Mouse (Mus musculus) CH12.LX (cell line): ENCODE data around the gene Hax1.

Experiments
- CTCF ChIP-seq, 2 experiments: IDR thresholded peaks in 1 of 2; conservative IDR thresholded peaks in 1 of 2; 2 replicates each; pipeline ENCODE4 v1.5.1; 2011 to 2012; ENCODE audit warnings: low read depth in 2 of 2, low read length in 2 of 2, improper control_type of control experiment in 1 of 2, inconsistent platforms in 1 of 2, mild to moderate bottlenecking in 1 of 2, moderate library complexity in 1 of 2
- E2F4 ChIP-seq: IDR thresholded peaks from 2 replicates; pipeline ENCODE4 v1.6.1; 2011; ENCODE audit warnings: low read depth, low read length, improper control_type of control experiment; ENCODE audit not compliant: insufficient replicate concordance
- JUND ChIP-seq: conservative IDR thresholded peaks from 2 replicates; pipeline ENCODE4 v1.6.1; 2011; ENCODE audit warnings: low read depth, low read length, improper control_type of control experiment
- POLR2A ChIP-seq: IDR thresholded peaks from 2 replicates; pipeline ENCODE4 v1.6.1; 2011; ENCODE audit warnings: low read depth, mild to moderate bottlenecking, improper control_type of control experiment, low read length
- SMC3 ChIP-seq: IDR thresholded peaks from 2 replicates; pipeline ENCODE4 v1.6.1; 2011; ENCODE audit warnings: low read depth, low read length, improper control_type of control experiment
- TCF12 ChIP-seq: IDR thresholded peaks from 2 replicates; pipeline ENCODE4 v1.6.1; 2014; ENCODE audit warnings: low read depth, mild to moderate bottlenecking, inconsistent platforms, low read length, improper control_type of control experiment
- USF1 ChIP-seq: IDR thresholded peaks from 2 replicates; pipeline ENCODE4 v1.6.1; 2014; ENCODE audit warnings: low read depth, mild to moderate bottlenecking, inconsistent platforms, low read length, improper control_type of control experiment
- USF2 ChIP-seq: conservative IDR thresholded peaks from 2 replicates; pipeline ENCODE4 v1.6.1; 2011; ENCODE audit warnings: low read depth, low read length, improper control_type of control experiment

DNA sequence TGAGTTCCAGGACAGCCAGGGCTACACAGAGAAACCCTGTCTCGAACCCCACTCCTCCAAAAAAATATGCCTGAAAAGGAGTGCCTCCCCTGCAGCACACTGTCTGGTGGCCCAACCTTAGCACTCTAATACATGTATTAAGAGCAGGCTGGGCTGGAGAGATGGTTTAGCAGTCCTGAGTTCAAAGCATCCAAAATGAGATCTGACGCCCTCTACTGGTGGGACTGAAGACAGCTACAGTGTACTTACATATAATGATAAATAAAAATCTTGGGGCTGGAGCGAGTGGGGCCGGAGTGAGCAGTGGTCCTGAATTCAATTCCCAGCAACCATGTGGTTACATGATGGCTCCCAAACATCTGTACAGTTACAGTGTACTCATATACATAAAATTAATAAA lies 31.6 kb downstream of the Hax1 start:
- TF ChIP-seq POLR2A (no peak), CTCF (conservative IDR thresholded peaks at IDR 0.05 in 1 of 2, IDR thresholded peaks at IDR 0.05 in 1 of 2; ENCODE audit: low read depth in 2 of 2, low read length in 2 of 2) (peak; percentile 37 to 66), JUND (no peak), E2F4 (no peak), USF1 (no peak), USF2 (no peak), TCF12 (no peak), SMC3 (peak; percentile 36; the same call in 1 of the 2 replicates)
